Mouse (Mus musculus) megakaryocyte-erythroid progenitor cell, adult 5 weeks (primary cell): Measurements from ENCODE around the gene Fbxw24. TPM values are rescaled to one million over a fixed set of nuclear protein-coding genes. Genes with fewer than 3 reads are reported as not detected.

Source experiments
- polyA plus RNA-seq: library from polyadenylated mRNA; stranded (reverse); fragments of >175 nt; gene quantifications from 2 replicates; pipeline ENCODE4 v1.2.3, GENCODE M21; 2012

The Fbxw24 gene
- not detected in 2 replicates for polyA plus RNA-seq

DNA sequence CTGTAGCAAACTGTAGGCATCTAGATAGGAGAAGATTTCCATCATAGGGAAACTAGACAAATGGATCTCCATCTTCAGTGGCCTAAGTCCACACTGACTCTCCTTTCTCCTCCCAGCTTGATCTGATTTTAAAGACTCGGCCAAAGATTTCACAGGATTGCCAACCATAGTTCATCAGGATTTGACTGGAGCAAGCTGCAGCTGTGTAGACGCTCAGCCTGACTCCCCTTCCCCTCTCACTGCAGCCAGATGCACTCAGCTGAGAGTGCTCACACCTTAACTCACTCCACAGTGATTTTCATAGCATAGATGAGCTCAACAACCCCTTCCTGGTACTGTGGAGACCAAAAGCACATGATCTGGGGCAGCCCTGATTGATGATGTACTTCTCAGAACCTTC, at the start of gene Fbxw24:
Gene Fbxw24, minus strand, starts transcription at position 101 of the 400 bp plus-strand sequence.

DNA sequence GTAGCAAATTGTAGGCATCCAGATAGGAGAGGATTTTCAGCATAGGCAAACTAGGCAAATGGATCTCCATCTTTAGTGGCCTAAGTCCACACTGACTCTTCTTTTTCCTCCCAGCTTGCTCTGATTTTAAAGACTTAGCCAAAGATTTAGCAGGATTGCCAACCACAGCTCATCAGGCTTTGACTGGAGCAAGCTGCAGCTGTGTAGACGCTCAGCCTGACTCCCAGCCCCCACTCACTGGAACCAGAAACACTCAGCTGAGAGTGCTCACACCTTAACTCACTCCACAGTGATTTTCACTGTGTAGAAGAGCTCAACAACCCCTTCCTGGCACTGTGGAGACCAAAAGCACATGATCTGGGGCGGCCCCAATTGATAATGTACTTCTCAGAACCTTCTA, 38.7 kb upstream of the Fbxw24 start, which contains the start of gene Fbxw25:
Gene Fbxw25, minus strand, starts transcription at position 101 of the 400 bp plus-strand sequence.

DNA sequence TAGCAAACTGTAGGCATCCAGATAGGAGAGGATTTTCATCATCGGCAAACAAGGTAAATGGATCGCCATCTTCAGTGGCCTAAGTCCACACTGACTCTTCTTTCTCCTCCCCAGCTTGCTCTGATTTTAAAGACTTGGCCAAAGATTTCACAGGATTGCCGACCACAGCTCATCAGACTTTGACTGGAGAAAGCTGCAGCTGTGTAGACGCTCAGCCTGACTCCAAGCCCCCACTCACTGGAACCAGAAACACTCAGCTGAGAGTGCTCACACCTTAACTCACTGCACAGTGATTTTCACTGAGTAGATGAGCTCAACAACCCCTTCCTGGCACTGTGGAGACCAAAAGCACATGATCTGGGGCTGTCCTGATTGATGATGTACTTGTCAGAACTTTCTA, 57.7 kb downstream of the Fbxw24 start, which contains the start of gene Fbxw15:
Gene Fbxw15, minus strand, starts transcription at position 101 of the 400 bp plus-strand sequence.

Other genes starting within 250 kb of the Fbxw24 start
- not detected in 2 replicates for gene Fbxw22, start 221.8 kb downstream of the Fbxw24 start, polyA plus RNA-seq
- not detected in 2 replicates for gene Fbxw16, start 176.9 kb downstream of the Fbxw24 start, polyA plus RNA-seq
- not detected in 2 replicates for gene Fbxw19, start 130.2 kb downstream of the Fbxw24 start, polyA plus RNA-seq
- not detected in 2 replicates for gene Fbxw15, start 57.8 kb downstream of the Fbxw24 start, polyA plus RNA-seq
- gene Fbxw25, start 38.6 kb upstream of the Fbxw24 start, polyA plus RNA-seq, result not detected in 2 replicates
- not detected in 2 replicates for gene Fbxw18, start 76.6 kb upstream of the Fbxw24 start, polyA plus RNA-seq
- gene Fbxw26, start 120.0 kb upstream of the Fbxw24 start, polyA plus RNA-seq, result not detected in 2 replicates
- not detected in 2 replicates for gene Fbxw27, start 164.6 kb upstream of the Fbxw24 start, polyA plus RNA-seq
- not detected in 2 replicates for gene Spink8, start 186.2 kb upstream of the Fbxw24 start, polyA plus RNA-seq
- 8.9 and 9.1 TPM in 2 replicates for gene Nme6, start 206.7 kb upstream of the Fbxw24 start, polyA plus RNA-seq
- 615 and 782 TPM in 2 replicates for gene Camp, start 223.6 kb upstream of the Fbxw24 start, polyA plus RNA-seq
- 67.9 and 84.1 TPM in 2 replicates for gene Cdc25a, start 249.5 kb upstream of the Fbxw24 start, polyA plus RNA-seq